Mouse (Mus musculus) T-helper 2 cell (primary cell): Measurements from ENCODE around the gene Fanca.

Experiments used
- in situ Hi-C: fragments of 300-600 bp; cut with MboI, MseI; formaldehyde crosslinking; loops from one replicate; pipeline ENCODE4 v1.15.1; 2025; ENCODE audit warnings: high pct_unique_total_duplicates

The Fanca gene

DNA sequence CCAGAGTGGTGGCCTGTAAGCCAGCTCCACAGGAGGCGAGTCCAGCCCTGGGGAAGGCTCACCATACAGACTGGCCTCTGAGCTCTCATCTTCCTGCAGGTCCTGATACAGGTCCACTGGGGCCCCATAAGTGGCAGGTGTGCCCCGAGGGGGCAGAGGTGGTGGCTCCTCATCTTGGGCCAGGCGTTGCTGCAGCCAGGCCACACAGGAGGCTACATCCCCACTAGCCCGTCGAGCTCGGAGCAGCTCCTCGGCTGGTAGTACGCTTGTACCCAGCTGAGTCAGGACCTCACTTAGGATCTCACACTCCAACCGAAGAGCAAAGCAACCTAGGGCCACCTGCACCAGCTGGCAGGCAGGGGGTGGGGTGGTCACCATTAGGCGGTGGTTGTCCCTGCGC is 84.6 kb downstream of the Fanca start:
- in situ Hi-C loops = loop anchor here (25.0 kb wide), 1 partner anchor 354 kb away; no protein-coding TSS in a partner anchor

DNA sequence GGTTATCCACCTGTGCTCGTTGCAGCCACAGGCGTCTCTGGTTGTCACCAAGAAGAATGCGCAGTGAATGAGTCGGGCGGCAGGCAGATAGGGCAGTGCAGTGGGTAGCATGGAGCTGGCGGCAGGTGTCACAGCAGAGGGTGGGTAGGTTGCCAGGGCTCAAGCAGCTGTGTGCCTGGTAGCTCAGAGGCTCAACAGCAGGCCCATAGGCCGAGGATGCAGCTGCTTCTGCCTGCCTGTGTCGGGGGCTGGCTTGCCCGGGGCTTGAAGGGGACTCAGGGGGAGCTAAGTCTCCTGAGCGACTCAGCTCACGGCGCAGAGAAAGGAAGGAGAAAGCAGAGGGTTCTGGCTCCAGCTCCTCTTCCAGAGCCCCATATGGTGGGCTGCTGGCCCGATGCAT is 85.1 kb downstream of the Fanca start:
- in situ Hi-C loops = loop anchor here (25.0 kb wide), 1 partner anchor 354 kb away; no protein-coding TSS in a partner anchor

DNA sequence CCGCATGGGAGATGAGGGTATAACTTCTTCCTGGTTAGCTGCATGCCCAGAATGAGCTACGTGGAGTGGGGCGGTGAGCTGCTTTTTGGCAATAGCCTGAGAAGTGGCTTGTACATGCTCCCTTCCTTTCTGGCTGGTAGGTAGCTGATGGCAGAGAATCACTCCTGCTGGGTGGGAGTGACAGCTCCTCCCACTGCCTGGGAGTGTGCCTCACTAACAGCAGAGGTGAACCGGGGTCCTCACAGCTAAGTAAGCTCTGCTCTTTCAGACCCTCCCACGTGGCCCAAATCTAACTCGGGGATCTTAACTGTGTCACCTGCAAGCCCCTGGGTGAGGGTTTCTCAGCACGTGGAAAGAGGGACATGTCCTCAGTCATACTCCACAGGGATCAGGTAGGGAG is 85.8 kb downstream of the Fanca start:
- in situ Hi-C loops = loop anchor here (25.0 kb wide), 1 partner anchor 355 kb away; no protein-coding TSS in a partner anchor

DNA sequence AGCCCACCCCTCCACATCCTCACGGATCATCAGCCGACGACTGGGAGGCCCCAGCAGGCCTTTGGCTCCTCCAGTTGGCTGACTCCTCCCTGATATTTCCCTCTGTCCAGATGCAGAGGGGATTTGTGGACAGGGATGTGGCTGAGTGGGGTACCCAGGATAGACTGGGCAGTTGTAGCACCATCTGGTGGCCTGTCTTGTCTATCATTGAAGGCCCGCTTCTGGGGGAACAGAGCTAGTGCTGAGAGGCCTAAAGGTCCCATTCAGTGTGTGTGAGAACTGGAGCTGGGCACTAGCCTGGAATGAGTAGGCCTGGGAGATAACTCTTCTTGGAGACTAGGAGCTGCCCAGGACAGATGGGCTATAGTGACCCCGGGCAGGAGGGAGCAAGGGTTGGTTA is 86.6 kb downstream of the Fanca start:
- in situ Hi-C loops = loop anchor here (25.0 kb wide), 1 partner anchor 356 kb away; no protein-coding TSS in a partner anchor

DNA sequence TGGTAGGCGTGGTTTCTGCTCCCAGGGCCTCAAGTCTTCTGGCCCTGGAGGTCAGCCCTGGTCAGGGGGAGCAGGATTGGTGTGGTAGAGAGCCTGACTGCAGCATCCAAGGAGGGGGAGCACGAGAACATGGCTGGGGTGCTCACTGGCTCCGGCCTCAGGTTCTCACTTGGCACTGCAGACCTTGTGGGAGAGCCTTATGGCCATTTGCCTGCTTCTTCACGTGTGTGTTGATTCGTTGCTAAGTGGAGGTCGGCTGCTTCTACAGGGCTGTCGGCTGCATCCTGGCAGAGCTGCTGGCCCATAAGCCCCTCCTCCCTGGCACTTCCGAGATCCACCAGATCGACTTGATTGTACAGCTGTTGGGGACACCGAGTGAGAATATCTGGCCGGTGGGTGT is 88.0 kb downstream of the Fanca start:
- in situ Hi-C loops = loop anchor here (25.0 kb wide), 1 partner anchor 357 kb away; no protein-coding TSS in a partner anchor

DNA sequence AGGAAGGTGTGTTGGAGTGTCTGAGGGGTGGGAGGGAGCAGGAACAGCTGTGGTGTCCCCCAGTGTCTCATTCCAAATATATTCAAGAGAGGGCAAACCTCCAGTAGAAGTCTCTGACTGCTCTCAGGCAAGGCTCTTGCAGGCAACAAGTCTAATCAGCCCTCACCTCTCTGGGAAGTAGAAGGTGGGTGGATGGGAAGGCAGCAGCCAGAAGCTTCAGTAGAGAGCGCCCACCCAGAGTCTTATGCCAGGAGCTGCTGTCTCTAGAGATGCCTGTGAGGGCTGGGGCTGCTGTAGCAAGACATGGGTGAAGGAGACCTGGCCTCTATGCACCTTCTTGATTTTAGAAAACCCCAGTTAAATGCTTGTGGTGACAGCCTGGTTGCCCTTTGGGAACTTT is 90.0 kb downstream of the Fanca start:
- in situ Hi-C loops = loop anchor here (25.0 kb wide), 1 partner anchor 359 kb away; no protein-coding TSS in a partner anchor

DNA sequence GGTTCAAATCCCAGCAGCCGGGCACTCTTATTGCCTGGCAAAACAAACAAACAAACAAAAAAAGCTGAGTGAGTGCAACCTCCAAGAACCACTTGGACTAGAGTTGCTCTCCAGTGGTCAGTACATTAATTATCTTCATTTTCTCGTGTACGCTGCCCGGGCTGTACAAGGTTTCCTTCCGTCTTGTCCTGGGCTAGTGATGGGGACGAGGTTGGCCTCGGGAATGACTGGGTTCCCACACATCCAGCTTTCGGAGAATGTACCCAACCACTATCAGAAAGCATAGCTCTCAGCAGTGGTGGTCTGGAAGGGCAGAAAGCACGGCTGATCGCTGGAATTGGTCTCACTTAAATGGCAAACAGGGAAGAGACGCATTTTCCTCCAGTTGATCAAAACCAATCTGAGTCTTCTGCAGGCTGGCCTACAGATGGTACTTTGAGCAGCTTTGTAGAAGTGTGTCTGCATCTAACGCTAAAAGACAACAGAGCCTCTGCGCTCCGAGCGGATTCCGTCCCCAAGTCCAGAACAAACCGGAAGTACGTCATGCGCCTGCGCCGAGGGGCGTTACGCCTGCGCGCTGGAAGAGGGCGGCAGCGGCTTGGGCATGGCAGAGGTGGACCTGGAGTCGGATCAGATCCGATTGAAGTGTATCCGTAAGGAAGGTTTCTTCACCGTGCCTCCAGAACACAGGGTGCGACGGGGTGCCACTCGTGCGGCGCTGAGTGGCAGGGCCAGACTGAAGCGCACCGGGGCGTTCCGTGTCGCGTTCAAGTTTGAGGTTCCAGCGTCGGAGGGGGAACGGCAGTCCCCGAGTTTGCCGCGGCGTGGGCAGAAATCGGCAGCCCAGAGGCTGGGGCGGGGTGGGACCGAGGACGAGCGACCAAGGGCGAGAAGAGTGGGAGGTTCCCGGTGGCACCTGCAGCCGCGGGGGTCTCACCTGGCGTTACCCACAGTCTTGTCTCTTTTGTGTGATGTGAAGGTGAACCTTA is 93.8 kb downstream of the Fanca start, which contains the start of gene Cdk10:
TSS of gene Cdk10 (plus strand) at position 565 of the 989 bp plus-strand sequence.
- in situ Hi-C loops = loop anchor here (25.0 kb wide), 1 partner anchor 363 kb away; no protein-coding TSS in a partner anchor

DNA sequence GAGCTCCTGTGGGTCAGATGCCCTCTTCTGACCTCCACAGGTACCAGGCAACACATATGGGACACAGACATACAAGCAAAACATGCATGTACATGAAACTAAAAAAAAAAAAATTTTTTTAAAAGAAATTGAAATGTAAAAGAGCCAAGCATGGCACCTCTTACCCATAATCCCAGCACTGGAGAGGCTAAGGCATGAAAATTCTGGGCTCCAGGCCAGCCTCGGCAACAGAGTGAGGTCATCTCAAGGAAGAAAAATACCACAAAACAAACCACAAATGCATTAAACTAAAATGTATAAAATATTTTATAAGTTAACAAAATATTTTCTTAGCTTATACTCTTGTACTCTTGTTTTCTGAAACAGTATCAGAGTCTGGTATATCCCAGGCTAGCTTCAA is 97.5 kb downstream of the Fanca start:
- in situ Hi-C loops = no loop called here
